Mouse (Mus musculus): ENCODE results near the gene Ticam1. TPM values are rescaled to one million over a fixed set of nuclear protein-coding genes. Genes with fewer than 3 reads are reported as not detected.

Ticam1 gene
- polyA plus RNA-seq, 1 experiment = 33.3 TPM

GRCm38 (mm10) chr17:56290388-56291170, 14.0 kb upstream of the Ticam1 start:
- 6% methylated on average over 17 of the region's 17 CpGs for WGBS
- no peak for TF ChIP-seq CTCF (conservative IDR thresholded peaks at IDR 0.05; ENCODE audit: insufficient read depth, insufficient read length, low read depth, low read length)
- peak; percentile 30 for TF ChIP-seq POLR2A (IDR thresholded peaks at IDR 0.05; ENCODE audit: low read depth, low read length)
- Histone ChIP-seq H3K4me3 (ENCODE audit: insufficient read depth, low read depth, low read length) (peak overlapping the region; percentile 50), H3K27me3 (replicated peaks; ENCODE audit: control insufficient read depth, insufficient read depth, low read length) (no peaks in the 10 kb centered on the region), H3K27ac (ENCODE audit: insufficient read depth, low read depth, low read length) (peak overlapping the region; percentile 78), H3K36me3 (ENCODE audit: control insufficient read depth, insufficient read depth, low read length) (no peaks in the 10 kb centered on the region), H3K4me1 (ENCODE audit: control insufficient read depth, insufficient read depth, low read length) (peaks cover 19% of the 10 kb centered on the region)
- DNase-seq = peak; percentile 98

- peak overlapping the region; percentile 50 for H3K4me3 ChIP-seq (ENCODE audit: insufficient read depth, low read depth, low read length)
- 8% methylated on average over 23 of the region's 23 CpGs for WGBS
- no peaks in the 10 kb centered on the region for H3K27me3 ChIP-seq (replicated peaks; ENCODE audit: control insufficient read depth, insufficient read depth, low read length)
- TF ChIP-seq CTCF (conservative IDR thresholded peaks at IDR 0.05; ENCODE audit: insufficient read depth, insufficient read length, low read depth, low read length) (no peak), POLR2A (IDR thresholded peaks at IDR 0.05; ENCODE audit: low read depth, low read length) (no peak)
- no peaks in the 10 kb centered on the region for H3K36me3 ChIP-seq (ENCODE audit: control insufficient read depth, insufficient read depth, low read length)
- peak overlapping the region; percentile 33 for H3K27ac ChIP-seq (ENCODE audit: insufficient read depth, low read depth, low read length)
- H3K4me1 ChIP-seq (ENCODE audit: control insufficient read depth, insufficient read depth, low read length) = peaks cover 19% of the 10 kb centered on the region
- DNase-seq = peak; percentile 77
Measured at GRCm38 (mm10) chr17:56289371-56290331, 13.1 kb upstream of the Ticam1 start.

GRCm38 (mm10) chr17:56288866-56289265, 12.3 kb upstream of the Ticam1 start:
- peak overlapping the region; percentile 50; the same call in 1 of the 2 replicates for H3K4me3 ChIP-seq (ENCODE audit: insufficient read depth, low read depth, low read length)
- peak overlapping the region; percentile 33; the same call in 1 of the 2 replicates for H3K27ac ChIP-seq (ENCODE audit: insufficient read depth, low read depth, low read length)
- no peak for DNase-seq
- no peaks in the 10 kb centered on the region for H3K36me3 ChIP-seq (ENCODE audit: control insufficient read depth, insufficient read depth, low read length)
- 33% methylated on average over 3 of the region's 3 CpGs for WGBS
- peaks cover 19% of the 10 kb centered on the region for H3K4me1 ChIP-seq (ENCODE audit: control insufficient read depth, insufficient read depth, low read length)
- H3K27me3 ChIP-seq (replicated peaks; ENCODE audit: control insufficient read depth, insufficient read depth, low read length) = no peaks in the 10 kb centered on the region
- TF ChIP-seq POLR2A (IDR thresholded peaks at IDR 0.05; ENCODE audit: low read depth, low read length) = no peak

- no peaks in the 10 kb centered on the region for H3K36me3 ChIP-seq (ENCODE audit: control insufficient read depth, insufficient read depth, low read length)
- TF ChIP-seq CTCF (conservative IDR thresholded peaks at IDR 0.05; ENCODE audit: insufficient read depth, insufficient read length, low read depth, low read length) = no peak
- TF ChIP-seq POLR2A (IDR thresholded peaks at IDR 0.05; ENCODE audit: low read depth, low read length) = no peak
- H3K4me1 ChIP-seq (ENCODE audit: control insufficient read depth, insufficient read depth, low read length) = peaks cover 19% of the 10 kb centered on the region
- 44% methylated on average over 3 of the region's 3 CpGs for WGBS
- no peak overlapping the region for H3K27ac ChIP-seq (ENCODE audit: insufficient read depth, low read depth, low read length)
- DNase-seq = peak; percentile 80
- no peaks in the 10 kb centered on the region for H3K27me3 ChIP-seq (replicated peaks; ENCODE audit: control insufficient read depth, insufficient read depth, low read length)
- peak overlapping the region; percentile 33; the same call in 1 of the 2 replicates for H3K4me3 ChIP-seq (ENCODE audit: insufficient read depth, low read depth, low read length)
Measured at GRCm38 (mm10) chr17:56287830-56288229, 11.2 kb upstream of the Ticam1 start.

GRCm38 (mm10) chr17:56285995-56286394, 9.4 kb upstream of the Ticam1 start:
- TF ChIP-seq CTCF (conservative IDR thresholded peaks at IDR 0.05; ENCODE audit: insufficient read depth, insufficient read length, low read depth, low read length) = no peak
- no peak for TF ChIP-seq POLR2A (IDR thresholded peaks at IDR 0.05; ENCODE audit: low read depth, low read length)
- H3K4me1 ChIP-seq (ENCODE audit: control insufficient read depth, insufficient read depth, low read length) = peaks cover 12% of the 10 kb centered on the region
- no peak overlapping the region for H3K27ac ChIP-seq (ENCODE audit: insufficient read depth, low read depth, low read length)
- H3K4me3 ChIP-seq (ENCODE audit: insufficient read depth, low read depth, low read length) = no peak overlapping the region
- DNase-seq = no peak
- H3K27me3 ChIP-seq (replicated peaks; ENCODE audit: control insufficient read depth, insufficient read depth, low read length) = no peaks in the 10 kb centered on the region
- 92% methylated on average over 11 of the region's 11 CpGs for WGBS
- H3K36me3 ChIP-seq (ENCODE audit: control insufficient read depth, insufficient read depth, low read length) = no peaks in the 10 kb centered on the region

GRCm38 (mm10) chr17:56283316-56283715, 6.7 kb upstream of the Ticam1 start:
- no peak for DNase-seq
- WGBS = 85% methylated on average over 8 of the region's 8 CpGs
- Histone ChIP-seq H3K36me3 (ENCODE audit: control insufficient read depth, insufficient read depth, low read length) (peaks cover 2% of the 10 kb centered on the region; the same call in 1 of the 2 replicates), H3K27me3 (replicated peaks; ENCODE audit: control insufficient read depth, insufficient read depth, low read length) (no peaks in the 10 kb centered on the region), H3K27ac (ENCODE audit: insufficient read depth, low read depth, low read length) (no peak overlapping the region), H3K4me3 (ENCODE audit: insufficient read depth, low read depth, low read length) (no peak overlapping the region), H3K4me1 (ENCODE audit: control insufficient read depth, insufficient read depth, low read length) (peaks cover 8% of the 10 kb centered on the region)
- TF ChIP-seq POLR2A (IDR thresholded peaks at IDR 0.05; ENCODE audit: low read depth, low read length) (no peak), CTCF (conservative IDR thresholded peaks at IDR 0.05; ENCODE audit: insufficient read depth, insufficient read length, low read depth, low read length) (no peak)

- TF ChIP-seq CTCF (conservative IDR thresholded peaks at IDR 0.05; ENCODE audit: insufficient read depth, insufficient read length, low read depth, low read length) = no peak
- TF ChIP-seq POLR2A (IDR thresholded peaks at IDR 0.05; ENCODE audit: low read depth, low read length) = no peak
- Histone ChIP-seq H3K4me3 (ENCODE audit: insufficient read depth, low read depth, low read length) (no peak overlapping the region), H3K36me3 (ENCODE audit: control insufficient read depth, insufficient read depth, low read length) (peaks cover 2% of the 10 kb centered on the region; the same call in 1 of the 2 replicates), H3K27me3 (replicated peaks; ENCODE audit: control insufficient read depth, insufficient read depth, low read length) (no peaks in the 10 kb centered on the region), H3K27ac (ENCODE audit: insufficient read depth, low read depth, low read length) (no peak overlapping the region), H3K4me1 (ENCODE audit: control insufficient read depth, insufficient read depth, low read length) (peaks cover 7% of the 10 kb centered on the region)
- no peak for DNase-seq
- 91% methylated on average over 4 of the region's 4 CpGs for WGBS
Measured at GRCm38 (mm10) chr17:56282802-56283201, 6.2 kb upstream of the Ticam1 start.
